Mouse (Mus musculus): Measurements from ENCODE around the gene Zfp52.

- no peak for TF ChIP-seq CTCF (IDR thresholded peaks at IDR 0.05 in 2 of 3, conservative IDR thresholded peaks at IDR 0.05 in 1 of 3; ENCODE audit: control insufficient read depth in 1 of 3, insufficient read depth in 1 of 3, low read depth in 2 of 3, low read length in 3 of 3, poor library complexity in 1 of 3, severe bottlenecking in 1 of 3)
- no peak for TF ChIP-seq POLR2A (IDR thresholded peaks at IDR 0.05; ENCODE audit: control insufficient read depth in 1 of 2, insufficient read depth in 1 of 2, low read depth in 1 of 2, low read length in 2 of 2, poor library complexity in 1 of 2)
- no peak for TF ChIP-seq GATA1 (IDR thresholded peaks at IDR 0.05; ENCODE audit: low read depth, low read length)
- no peak for TF ChIP-seq TBP (IDR thresholded peaks at IDR 0.05; ENCODE audit: low read depth, low read length)
- no peak for TF ChIP-seq MXI1 (IDR thresholded peaks at IDR 0.05; ENCODE audit: low read depth, low read length)
Measured at GRCm38 (mm10) chr17:21533961-21534360, 1.4 kb upstream of the Zfp52 start.

All from MEL (cell line).